ENCODE assay signal across 11 mouse cellular contexts in genomic region chr11:79229057-79229504, GRCm38 (mm10). TPM values are rescaled to one million over a fixed set of nuclear protein-coding genes. Genes with fewer than 3 reads are reported as not detected.
DNase-seq lines count a peak whose midpoint lies in the region; ATAC-seq lines count a peak whose summit lies in the region.
"Had no signal": no experiment of that assay in that cellular context is flagged by ENCODE, and none has a peak within 500 bp of the region (broad histone marks: within the 10 kb centered on the region; RNA-seq: fewer than 3 reads in every experiment).

No protein-coding gene starts in this region.

- H3K36me3 ChIP-seq in neural tube, embryonic 13.5 days, result no peaks in the 10 kb centered on the region
- H3K36me3 ChIP-seq in limb, embryonic 15.5 days, result no peaks in the 10 kb centered on the region

- 69% methylated on average over 10 of the region's 10 CpGs for WGBS in neural tube, embryonic 13.5 days
- WGBS in limb, embryonic 15.5 days, result 51% methylated on average over 10 of the region's 10 CpGs

- peak overlapping the region; percentile 52 for H3K27ac ChIP-seq in neural tube, embryonic 13.5 days (replicated peaks)
- peak overlapping the region; percentile 23 for H3K27ac ChIP-seq in limb, embryonic 15.5 days
- H3K27ac ChIP-seq: hindbrain, embryonic 14.5 days had no signal

- H3K4me1 ChIP-seq in neural tube, embryonic 13.5 days (replicated peaks), result peaks cover 21% of the 10 kb centered on the region
- peaks cover 29% of the 10 kb centered on the region for H3K4me1 ChIP-seq in limb, embryonic 15.5 days

- H3K9ac ChIP-seq in neural tube, embryonic 13.5 days, result no peak overlapping the region
- H3K9ac ChIP-seq in limb, embryonic 15.5 days, result no peak overlapping the region
- H3K9ac ChIP-seq: hindbrain, embryonic 14.5 days had no signal

- H3K27me3 ChIP-seq in neural tube, embryonic 13.5 days, result no peaks in the 10 kb centered on the region
- H3K27me3 ChIP-seq in limb, embryonic 15.5 days, result no peaks in the 10 kb centered on the region

- H3K4me2 ChIP-seq in neural tube, embryonic 13.5 days, result no peak overlapping the region
- no peak overlapping the region for H3K4me2 ChIP-seq in limb, embryonic 15.5 days
- H3K4me2 ChIP-seq: hindbrain, embryonic 14.5 days had no signal

- no peaks in the 10 kb centered on the region for H3K9me3 ChIP-seq in neural tube, embryonic 13.5 days
- H3K9me3 ChIP-seq in limb, embryonic 15.5 days, result no peaks in the 10 kb centered on the region

- no peak overlapping the region for H3K4me3 ChIP-seq in neural tube, embryonic 13.5 days
- no peak overlapping the region for H3K4me3 ChIP-seq in limb, embryonic 15.5 days

- peak; percentile 53; the same call in 1 of the 2 replicates for ATAC-seq in neural tube, embryonic 13.5 days (ENCODE audit: low read depth)
- ATAC-seq in limb, embryonic 15.5 days (ENCODE audit: insufficient number of reproducible peaks, low FRiP score, low TSS enrichment, low read depth), result no peak
- ATAC-seq: activated CD4-positive, CD25-positive, alpha-beta regulatory T cell, adult 4 months had no signal

- DNase-seq in neural tube, embryonic 10.5 days (ENCODE audit: extremely low spot score, low spot score), result no peak
- peak; percentile 78 for DNase-seq in adrenal gland, postnatal 14 days
- peak; percentile 84 to 91 for DNase-seq in kidney, adult 8-10 months
- DNase-seq in cerebellum, postnatal 14 days, result no peak
- DNase-seq in lung, postnatal 10 days, result no peak
- no peak for DNase-seq in left cerebral cortex, adult 18-20 months (ENCODE audit: low spot score in 2 of 2)
- DNase-seq: liver had no signal

RNA-seq across cellular contexts. Expression of gene Wsb1, which starts 25.4 kb away (rescaled TPM):
- 492 and 532 TPM in 2 replicates for polyA plus RNA-seq in neural tube, embryonic 13.5 days (2015; fragmentation: Nextera tagmentation; extraction: Ambion mirVana)
- 51.7 and 56.0 TPM in 2 replicates for total RNA-seq in adrenal gland, postnatal 14 days (2021)
- 248 and 274 TPM in 2 replicates for polyA plus RNA-seq in limb, embryonic 15.5 days (2015; fragmentation: Nextera tagmentation; extraction: Ambion mirVana)
- 10 to 100 TPM; 81.2 to 81.9 TPM for total RNA-seq in left cerebral cortex, adult 18-20 months (2021)

Comparison
In these comparisons a context has a peak if more than half of its experiments do, and no peak if none do; other contexts are left out.
1. DNase-seq: peak in adrenal gland, postnatal 14 days (single experiment) and kidney, adult 8-10 months (2 of 2); none in neural tube, embryonic 10.5 days (single experiment), cerebellum, postnatal 14 days (0 of 2), lung, postnatal 10 days (single experiment) and left cerebral cortex, adult 18-20 months (0 of 2).